Mouse (Mus musculus) hindbrain, embryonic 11.5 days (tissue): ENCODE data around the gene Gria1. TPM values are rescaled to one million over a fixed set of nuclear protein-coding genes. Genes with fewer than 3 reads are reported as not detected.

ENCODE experiments used
- ATAC-seq: fragments of 200-750 bp; cut with Nextera tagmentation; 2 replicates; pipeline ENCODE4 v1.8.0; 2017; ENCODE audit warnings: mild to moderate bottlenecking, moderate TSS enrichment, moderate library complexity; ENCODE audit not compliant: low FRiP score
- DNase-seq: peaks from one replicate; pipeline ENCODE4 v3.0.0-alpha.2; 2015; ENCODE audit warnings: low spot score
- H3K27ac ChIP-seq: fragments of 300-500 bp; sonication (generic); 2 replicates; pipeline ENCODE4 v1.5.1; 2014; ENCODE audit warnings: mild to moderate bottlenecking, low read depth, low read length
- H3K27me3 ChIP-seq: fragments of 300-500 bp; sonication (generic); 2 replicates; pipeline ENCODE4 v1.6.1; 2014; ENCODE audit warnings: mild to moderate bottlenecking, low read length, moderate library complexity, mixed read lengths; ENCODE audit not compliant: control insufficient read depth, insufficient read depth
- H3K36me3 ChIP-seq: fragments of 300-500 bp; sonication (generic); 2 replicates; pipeline ENCODE4 v1.6.1; 2014; ENCODE audit warnings: mild to moderate bottlenecking, low read length, moderate library complexity, mixed read lengths; ENCODE audit not compliant: control insufficient read depth, insufficient read depth
- H3K4me1 ChIP-seq: fragments of 300-500 bp; sonication (generic); replicated peaks from 2 replicates; pipeline ENCODE4 v1.6.1; 2014; ENCODE audit warnings: low read length, mixed read lengths; ENCODE audit not compliant: control insufficient read depth, insufficient read depth
- H3K4me2 ChIP-seq: fragments of 300-500 bp; sonication (generic); replicated peaks from 2 replicates; pipeline ENCODE4 v1.6.1; 2014; ENCODE audit warnings: mild to moderate bottlenecking, low read depth, low read length
- H3K4me3 ChIP-seq: fragments of 300-500 bp; sonication (generic); 2 replicates; pipeline ENCODE4 v1.5.1; 2014; ENCODE audit warnings: low read depth, low read length
- H3K9ac ChIP-seq: fragments of 300-500 bp; sonication (generic); 2 replicates; pipeline ENCODE4 v1.6.1; 2014; ENCODE audit warnings: low read depth, low read length
- H3K9me3 ChIP-seq: fragments of 300-500 bp; sonication (generic); 2 replicates; pipeline ENCODE4 v1.6.1; 2016; ENCODE audit warnings: low read length; ENCODE audit not compliant: control insufficient read depth
- WGBS: fragments of 180-500 bp; shearing (Covaris S2); extraction: QIAGEN DNeasy Blood & Tissue Kit; methylation state at CpG from one replicate; pipeline ENCODE4 v1.1.7; 2014; 5-methylcytosine and 5-hydroxymethylcytosine counted together
- polyA plus RNA-seq: library from polyadenylated mRNA; unstranded; fragments of >200 nt; fragmentation: Nextera tagmentation; extraction: Ambion mirVana; gene quantifications from 2 replicates; pipeline ENCODE4 v1.2.1, GENCODE M21; 2014

Gene Gria1
- polyA plus RNA-seq, 1 experiment from 2014 or later, result 2.8 TPM

- 69% methylated on average over 4 of the region's 4 CpGs for WGBS
- H3K27ac ChIP-seq, result no peak overlapping the region
- no peaks in the 10 kb centered on the region for H3K36me3 ChIP-seq
- ATAC-seq (0 out of 2 replicates have a peak, but pooled peaks have one; percentile 12), DNase-seq (no peak)
- H3K4me3 ChIP-seq, result no peak overlapping the region
- H3K9me3 ChIP-seq, result no peaks in the 10 kb centered on the region
- no peaks in the 10 kb centered on the region for H3K4me1 ChIP-seq
- H3K27me3 ChIP-seq, result no peaks in the 10 kb centered on the region
- no peak overlapping the region for H3K9ac ChIP-seq
- no peak overlapping the region for H3K4me2 ChIP-seq
These were observed 237.7 kb downstream of the Gria1 start for GRCm38 (mm10) chr11:57248870-57249269.

- WGBS, result 68% methylated on average over 7 of the region's 7 CpGs
- DNase-seq (no peak), ATAC-seq (no peak)
- H3K4me1 ChIP-seq, result no peaks in the 10 kb centered on the region
- no peaks in the 10 kb centered on the region for H3K27me3 ChIP-seq
- H3K4me3 ChIP-seq, result no peak overlapping the region
- no peak overlapping the region for H3K27ac ChIP-seq
- no peaks in the 10 kb centered on the region for H3K9me3 ChIP-seq
- no peak overlapping the region for H3K9ac ChIP-seq
- no peaks in the 10 kb centered on the region for H3K36me3 ChIP-seq
- H3K4me2 ChIP-seq, result no peak overlapping the region
These were observed 238.9 kb downstream of the Gria1 start for GRCm38 (mm10) chr11:57250129-57250528.

- H3K4me1 ChIP-seq, result no peaks in the 10 kb centered on the region
- H3K36me3 ChIP-seq, result no peaks in the 10 kb centered on the region
- H3K4me3 ChIP-seq, result no peak overlapping the region
- DNase-seq (no peak), ATAC-seq (no peak)
- H3K4me2 ChIP-seq, result no peak overlapping the region
- no peaks in the 10 kb centered on the region for H3K27me3 ChIP-seq
- H3K9ac ChIP-seq, result no peak overlapping the region
- H3K27ac ChIP-seq, result no peak overlapping the region
- no peaks in the 10 kb centered on the region for H3K9me3 ChIP-seq
- 90% methylated on average over 8 of the region's 8 CpGs for WGBS
These were observed 260.5 kb downstream of the Gria1 start for GRCm38 (mm10) chr11:57271687-57272086.

GRCm38 (mm10) chr11:57274687-57275086 lies 263.5 kb downstream of the Gria1 start:
- DNase-seq (no peak), ATAC-seq (no peak)
- no peak overlapping the region for H3K4me3 ChIP-seq
- no peak overlapping the region for H3K27ac ChIP-seq
- WGBS, result 92% methylated on average over 4 of the region's 4 CpGs
- H3K4me1 ChIP-seq, result no peaks in the 10 kb centered on the region
- H3K4me2 ChIP-seq, result no peak overlapping the region
- no peak overlapping the region for H3K9ac ChIP-seq
- H3K36me3 ChIP-seq, result no peaks in the 10 kb centered on the region
- H3K9me3 ChIP-seq, result no peaks in the 10 kb centered on the region
- H3K27me3 ChIP-seq, result no peaks in the 10 kb centered on the region

GRCm38 (mm10) chr11:57278056-57278455 lies 266.9 kb downstream of the Gria1 start:
- no peak for DNase-seq

GRCm38 (mm10) chr11:57286119-57286518 lies 274.9 kb downstream of the Gria1 start:
- Histone ChIP-seq H3K4me2 (no peak overlapping the region), H3K4me3 (no peak overlapping the region), H3K36me3 (no peaks in the 10 kb centered on the region), H3K9ac (no peak overlapping the region), H3K27me3 (no peaks in the 10 kb centered on the region), H3K4me1 (no peaks in the 10 kb centered on the region), H3K9me3 (no peaks in the 10 kb centered on the region), H3K27ac (no peak overlapping the region)
- 76% methylated on average over 2 of the region's 2 CpGs for WGBS
- ATAC-seq (no peak), DNase-seq (no peak)

More at GRCm38 (mm10) chr11:57278056-57278455, 266.9 kb downstream of the Gria1 start:
- ATAC-seq, result no peak
- Histone ChIP-seq H3K4me1 (no peaks in the 10 kb centered on the region), H3K27me3 (no peaks in the 10 kb centered on the region), H3K27ac (no peak overlapping the region), H3K9ac (no peak overlapping the region), H3K4me2 (no peak overlapping the region), H3K9me3 (no peaks in the 10 kb centered on the region), H3K4me3 (no peak overlapping the region), H3K36me3 (no peaks in the 10 kb centered on the region)
- 55% methylated on average over 10 of the region's 10 CpGs for WGBS

- Histone ChIP-seq H3K4me2 (no peak overlapping the region), H3K4me3 (no peak overlapping the region), H3K36me3 (no peaks in the 10 kb centered on the region), H3K4me1 (no peaks in the 10 kb centered on the region), H3K27ac (peak overlapping the region; percentile 53; the same call in 1 of the 2 replicates), H3K9me3 (no peaks in the 10 kb centered on the region), H3K27me3 (no peaks in the 10 kb centered on the region), H3K9ac (no peak overlapping the region)
- ATAC-seq (no peak), DNase-seq (no peak)
- WGBS, result 91% methylated on average over 8 of the region's 8 CpGs
These were observed 286.2 kb downstream of the Gria1 start for GRCm38 (mm10) chr11:57297376-57297775.

GRCm38 (mm10) chr11:57298263-57298662 lies 287.1 kb downstream of the Gria1 start:
- Histone ChIP-seq H3K9ac (no peak overlapping the region), H3K4me2 (no peak overlapping the region), H3K4me3 (no peak overlapping the region), H3K27ac (peak overlapping the region; percentile 72; the same call in 1 of the 2 replicates), H3K36me3 (no peaks in the 10 kb centered on the region), H3K9me3 (no peaks in the 10 kb centered on the region), H3K27me3 (no peaks in the 10 kb centered on the region), H3K4me1 (no peaks in the 10 kb centered on the region)
- ATAC-seq (peak; percentile 94), DNase-seq (peak; percentile 79)
- WGBS, result 17% methylated on average over 2 of the region's 2 CpGs

- ATAC-seq (peak; percentile 59; the same call in 1 of the 2 replicates), DNase-seq (no peak)
- no peak overlapping the region for H3K4me2 ChIP-seq
- H3K4me3 ChIP-seq, result no peak overlapping the region
- H3K27ac ChIP-seq, result peak overlapping the region; percentile 72; the same call in 1 of the 2 replicates
- H3K27me3 ChIP-seq, result no peaks in the 10 kb centered on the region
- H3K4me1 ChIP-seq, result no peaks in the 10 kb centered on the region
- H3K9ac ChIP-seq, result no peak overlapping the region
- H3K9me3 ChIP-seq, result no peaks in the 10 kb centered on the region
- no peaks in the 10 kb centered on the region for H3K36me3 ChIP-seq
These were observed 287.5 kb downstream of the Gria1 start for GRCm38 (mm10) chr11:57298665-57299064.
